Mouse (Mus musculus) heart, adult 2 months (tissue): ENCODE results near the gene Gm20521.

Source experiments
- CTCF ChIP-seq: fragments of 200-600 bp; IDR thresholded peaks from 2 replicates; pipeline ENCODE4 v1.8.1; 2022; ENCODE audit warnings: antibody characterized with exemption, mild to moderate bottlenecking, moderate library complexity
- EP300 ChIP-seq: fragments of 200-500 bp; IDR thresholded peaks from 2 replicates; pipeline ENCODE4 v1.6.1; 2011; ENCODE audit warnings: low read depth, low read length, control low read depth; ENCODE audit not compliant: insufficient read depth
- POLR2A ChIP-seq: fragments of 200-500 bp; IDR thresholded peaks from 2 replicates; pipeline ENCODE4 v1.6.1; 2011; ENCODE audit warnings: mild to moderate bottlenecking, low read depth, low read length, control low read depth; ENCODE audit not compliant: insufficient read depth

GRCm38 (mm10) chr14:54944939-54945338, 61.7 kb downstream of the Gm20521 start:
- TF ChIP-seq POLR2A = no peak; the same call in none of the 2 replicates
- TF ChIP-seq CTCF = no peak
- TF ChIP-seq EP300 = peak; percentile 98; the same call in 1 of the 2 replicates
